Mouse (Mus musculus) lung, postnatal 4 days (tissue): ENCODE data around the gene A830005F24Rik.
"Not testable (repeated sequence)": the region's sequence is repeated elsewhere in the genome, so short reads cannot be mapped to it uniquely, and the experiment has no call there.

ENCODE experiments used
- DNase-seq, 2 experiments: peaks; one replicate each; pipeline ENCODE4 v3.0.0; 2021

A830005F24Rik gene

DNA sequence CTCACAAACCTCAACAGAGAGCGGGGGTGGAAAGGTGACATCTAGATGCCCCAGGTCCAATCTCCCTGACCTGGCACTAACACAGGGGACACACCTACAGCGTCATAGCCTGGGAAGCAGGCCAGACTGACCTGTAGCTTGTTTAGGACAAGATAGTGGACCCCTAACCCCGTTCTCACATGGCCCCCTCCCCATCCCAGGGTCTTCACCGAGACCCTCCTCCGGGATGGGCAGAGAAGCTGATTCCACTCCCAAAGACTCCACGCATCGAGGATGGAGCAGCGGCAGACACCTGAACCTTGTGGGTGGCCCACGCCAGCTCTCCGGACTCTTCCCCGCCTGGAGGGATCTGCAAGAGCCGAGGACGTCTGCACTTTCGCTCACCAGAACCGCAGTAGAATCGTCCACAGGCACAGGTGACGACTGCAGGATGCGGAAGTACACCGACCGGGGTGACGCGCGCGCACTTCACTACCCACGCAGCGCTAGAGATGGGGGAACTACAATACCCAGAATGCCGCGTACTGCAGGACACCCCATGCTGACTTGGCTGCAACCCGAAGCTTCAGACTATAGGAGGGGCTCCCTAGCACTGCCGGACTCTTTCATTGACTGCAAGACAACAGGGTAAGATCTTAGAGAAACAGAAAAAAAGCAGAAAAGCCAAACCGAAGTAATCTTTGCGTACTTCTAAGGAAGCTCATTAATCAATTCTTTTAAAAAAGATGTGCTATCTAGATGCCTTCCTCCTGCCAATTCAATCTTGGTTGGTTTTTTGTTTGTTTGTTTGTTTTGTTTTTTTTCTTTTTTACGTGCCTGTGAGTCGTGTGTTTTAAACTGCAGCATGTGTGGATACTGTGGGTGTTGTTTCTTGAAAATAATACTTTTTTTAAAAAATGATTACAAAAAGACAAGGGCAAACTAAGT is at the start of gene A830005F24Rik, which contains the start of gene Zfp169:
Gene A830005F24Rik (plus strand): TSS at position 568 of the 927 bp plus-strand sequence.
Gene Zfp169 (minus strand): TSS at position 449 of the 927 bp plus-strand sequence.
- DNase-seq: peak; percentile 85 to 88

DNA sequence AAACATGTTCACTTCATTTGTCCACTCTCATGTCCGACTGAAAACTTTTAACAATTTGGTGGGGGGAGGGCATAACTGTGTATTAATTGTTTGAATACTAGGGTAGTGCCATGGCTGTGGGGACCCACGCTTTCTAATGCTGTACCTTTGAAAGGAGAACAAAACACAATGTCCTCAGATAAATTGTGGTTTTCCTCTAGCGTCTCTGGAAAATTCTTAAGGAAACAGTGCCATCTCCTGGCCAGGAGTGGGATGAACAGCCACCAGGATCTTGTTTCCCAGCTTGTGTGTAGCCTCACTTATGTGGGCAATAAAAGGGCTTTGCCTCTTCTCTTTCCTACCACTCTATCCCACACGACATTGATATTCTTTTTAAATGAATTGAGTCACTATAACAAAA is 49.2 kb upstream of the A830005F24Rik start:
- DNase-seq: peak; percentile 28 to 75

DNA sequence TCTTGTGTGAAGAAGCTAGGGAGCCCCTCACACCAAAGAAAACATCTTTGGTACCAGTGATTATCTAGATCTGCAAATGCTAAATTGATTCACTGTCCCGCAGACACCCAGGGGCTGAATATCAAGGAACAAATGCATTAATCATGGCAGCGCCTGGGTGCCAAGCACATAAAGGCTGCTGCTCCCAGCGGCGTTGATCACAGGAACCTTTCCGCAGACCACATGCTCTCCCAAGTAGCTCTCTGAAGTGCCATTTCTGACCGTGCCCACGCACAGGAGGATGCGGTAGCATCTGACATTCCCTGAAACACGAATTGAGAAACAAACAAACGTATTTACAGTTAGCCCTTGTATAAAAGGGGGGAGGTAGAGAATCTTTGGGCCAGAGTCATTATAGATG is 47.2 kb upstream of the A830005F24Rik start:
- no peak for DNase-seq

DNA sequence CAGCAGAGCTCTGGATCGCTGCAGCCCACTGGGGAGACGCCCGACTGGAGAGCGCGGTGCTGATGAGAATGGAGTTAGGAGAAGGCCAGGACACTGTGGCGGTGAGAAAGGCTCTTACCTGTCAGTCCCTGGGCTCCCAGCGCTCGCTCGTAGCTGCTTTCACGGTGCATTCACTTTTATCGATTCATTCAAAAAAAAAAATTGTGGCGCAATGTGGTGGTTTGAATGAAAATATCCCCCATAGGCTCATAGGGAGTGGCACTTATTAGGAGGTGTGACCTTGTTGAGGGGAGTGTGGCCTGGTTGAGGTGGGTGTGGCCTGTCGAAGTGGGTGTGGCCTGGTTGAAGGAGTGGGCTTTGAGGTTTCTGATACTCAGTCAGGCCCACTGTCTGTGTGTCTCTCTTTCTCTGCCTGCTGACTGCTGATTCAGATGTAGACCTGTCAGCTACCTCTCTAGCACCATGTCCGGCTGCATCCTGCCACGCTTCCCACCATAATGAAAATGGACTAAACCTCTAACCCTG is 44.7 kb upstream of the A830005F24Rik start:
- DNase-seq: no peak

DNA sequence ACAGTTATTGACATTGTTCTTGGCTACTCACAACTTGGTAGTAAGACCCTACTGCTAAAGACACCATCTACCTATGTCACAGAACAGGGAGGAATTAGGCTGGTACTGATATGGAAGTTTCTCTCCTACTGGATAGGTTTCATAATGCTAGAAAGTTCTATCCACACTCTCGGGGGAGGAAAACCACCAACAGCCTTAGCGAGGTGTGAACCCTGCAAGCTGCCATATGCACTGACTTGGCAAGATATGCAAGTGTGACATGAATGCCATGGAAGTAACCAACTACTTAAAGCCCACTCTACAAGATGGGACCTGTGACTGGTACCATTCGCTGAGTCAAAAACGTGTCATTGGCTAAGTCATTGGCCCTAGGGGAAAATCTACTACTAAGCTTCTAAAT is 29.8 kb upstream of the A830005F24Rik start:
- no peak for DNase-seq

DNA sequence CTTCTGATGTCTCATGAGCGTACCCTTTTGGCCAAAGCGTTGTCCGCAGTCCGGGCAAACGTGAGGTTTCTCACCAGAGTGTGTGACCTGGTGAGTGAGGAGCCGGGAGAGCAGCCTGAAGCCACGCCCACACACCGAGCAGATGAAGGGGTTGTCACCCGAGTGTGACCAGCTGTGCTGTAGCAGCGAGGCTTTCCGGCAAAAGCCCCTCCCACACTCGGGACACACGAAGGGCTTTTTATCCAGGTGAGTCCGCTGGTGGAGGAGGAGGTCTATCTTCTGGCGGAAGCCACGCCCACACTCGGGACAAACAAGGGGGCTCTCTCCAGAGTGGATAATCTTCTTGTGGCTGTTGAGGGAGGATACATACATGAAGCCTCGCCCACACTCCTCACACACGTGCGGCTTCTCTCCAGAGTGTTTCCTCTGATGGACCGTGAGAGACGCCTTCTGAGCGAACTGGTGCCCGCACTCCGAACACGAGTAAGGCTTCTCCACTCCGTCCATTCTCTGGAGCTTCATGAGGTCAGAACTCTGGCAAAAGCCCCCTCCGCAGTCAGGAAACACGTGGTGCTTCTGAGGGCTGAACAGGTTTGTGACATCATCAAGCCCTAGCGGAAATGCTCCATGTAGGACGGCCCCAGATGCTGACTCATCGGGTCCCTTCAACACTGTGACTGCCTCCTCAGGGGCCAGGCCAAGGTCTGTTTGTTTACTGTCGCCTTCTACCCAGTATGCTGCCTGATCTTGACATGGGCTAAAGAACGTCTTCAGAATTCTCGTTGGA is 22.8 kb upstream of the A830005F24Rik start:
- no peak for DNase-seq

DNA sequence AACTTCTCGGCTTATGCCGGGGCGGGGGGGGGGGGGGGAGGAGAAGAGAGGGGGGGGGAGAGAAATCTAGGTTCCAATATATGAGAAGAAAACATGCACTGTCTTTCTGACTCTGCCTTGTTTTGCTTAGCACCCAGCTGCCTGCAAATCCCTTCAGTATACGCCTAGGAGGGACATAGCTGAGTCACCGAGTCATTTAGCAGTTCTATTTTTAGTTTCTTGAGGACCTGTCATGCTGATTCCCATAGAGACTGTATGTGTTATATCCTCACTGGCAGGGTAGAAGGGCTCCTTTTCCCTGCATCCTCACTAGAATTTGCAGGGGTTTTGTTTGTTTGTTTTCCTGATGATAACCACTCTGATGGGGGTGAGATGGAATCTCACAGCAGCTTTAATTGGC is 20.2 kb upstream of the A830005F24Rik start:
- no peak for DNase-seq

DNA sequence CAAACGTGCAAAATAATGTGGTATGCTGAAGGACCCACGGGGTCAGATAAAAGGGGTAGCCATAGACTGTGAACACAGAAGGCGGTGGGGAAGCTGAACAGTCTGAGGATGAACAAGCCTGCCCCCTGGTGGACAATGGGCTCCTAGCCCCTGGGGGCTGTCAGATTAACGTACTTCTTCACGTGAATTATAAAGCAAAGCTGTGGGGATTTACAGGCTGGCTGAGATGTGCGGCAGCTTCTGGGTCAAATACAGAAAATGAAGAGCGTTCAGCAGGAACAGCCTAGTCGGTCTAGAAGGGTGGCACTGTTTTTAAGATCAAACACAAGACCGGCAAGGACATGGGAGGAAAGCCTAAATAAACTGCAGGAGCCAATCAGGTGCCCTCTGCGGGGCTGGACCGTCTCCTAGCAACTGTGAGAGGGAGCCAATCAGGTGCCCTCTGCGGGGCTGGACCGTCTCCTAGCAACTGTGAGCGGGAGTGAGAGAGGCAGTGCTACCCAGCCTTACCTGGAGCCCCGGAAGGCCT is 15.6 kb upstream of the A830005F24Rik start:
- peak; percentile 44 to 64 for DNase-seq

DNA sequence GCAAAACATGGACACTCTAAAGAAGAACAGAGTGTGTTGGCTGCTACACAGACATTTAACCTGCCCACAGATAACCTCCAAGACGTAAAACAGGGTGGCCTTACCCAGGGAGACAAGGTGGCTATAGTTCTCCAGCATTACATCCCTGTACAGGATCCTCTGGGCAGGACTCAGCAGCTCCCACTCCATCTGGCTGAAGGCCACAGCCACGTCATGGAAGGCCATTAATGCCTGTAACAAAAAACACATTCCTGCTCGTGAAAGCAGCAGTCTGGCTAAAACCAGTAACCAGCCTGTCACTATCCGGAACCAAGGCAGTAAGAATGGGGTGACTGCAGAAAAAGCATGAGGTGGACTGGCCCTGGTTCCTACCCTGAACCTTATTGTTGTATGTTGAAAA is 14.7 kb upstream of the A830005F24Rik start:
- peak; percentile 62 to 80 for DNase-seq

DNA sequence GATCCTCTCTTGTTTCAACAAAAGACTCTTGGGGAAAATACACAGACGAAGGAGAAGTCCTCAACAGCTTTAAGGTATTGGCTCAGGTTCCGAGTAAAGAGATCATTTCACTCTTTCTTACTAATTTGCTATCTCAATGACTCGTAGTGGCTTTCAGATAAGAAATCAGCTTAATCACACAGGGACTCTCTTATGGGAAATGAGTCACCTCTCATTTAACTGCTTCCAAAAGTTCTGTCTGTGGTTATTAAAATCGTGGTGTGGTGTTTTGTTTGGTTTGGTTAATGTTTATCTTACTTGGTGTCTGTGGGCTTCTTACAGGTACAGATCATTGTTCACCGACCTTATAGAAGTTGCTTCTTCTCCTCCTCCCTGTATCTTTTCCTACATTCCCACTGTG is 10.9 kb upstream of the A830005F24Rik start:
- no peak for DNase-seq

DNA sequence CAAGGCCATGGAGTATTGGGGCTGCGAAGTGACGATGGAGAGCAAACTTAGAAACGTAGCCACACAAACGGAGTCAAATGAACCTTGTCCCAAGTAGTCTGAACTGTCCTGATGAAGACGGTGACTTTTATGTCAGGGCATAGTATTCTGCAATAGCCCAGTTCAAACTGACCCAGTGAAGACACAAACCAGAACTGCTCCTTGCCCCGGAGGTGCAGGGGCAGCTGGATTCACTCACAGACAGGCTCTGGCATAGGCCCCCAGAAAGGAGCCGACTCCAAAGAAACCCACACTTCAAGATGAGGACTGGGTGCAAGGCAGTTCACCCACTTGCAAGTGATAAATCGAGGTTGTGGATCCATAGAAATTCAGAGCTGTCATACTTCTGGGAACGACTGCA is 4.7 kb upstream of the A830005F24Rik start:
- peak in 1 of 2 experiments; percentile 58 for DNase-seq

DNA sequence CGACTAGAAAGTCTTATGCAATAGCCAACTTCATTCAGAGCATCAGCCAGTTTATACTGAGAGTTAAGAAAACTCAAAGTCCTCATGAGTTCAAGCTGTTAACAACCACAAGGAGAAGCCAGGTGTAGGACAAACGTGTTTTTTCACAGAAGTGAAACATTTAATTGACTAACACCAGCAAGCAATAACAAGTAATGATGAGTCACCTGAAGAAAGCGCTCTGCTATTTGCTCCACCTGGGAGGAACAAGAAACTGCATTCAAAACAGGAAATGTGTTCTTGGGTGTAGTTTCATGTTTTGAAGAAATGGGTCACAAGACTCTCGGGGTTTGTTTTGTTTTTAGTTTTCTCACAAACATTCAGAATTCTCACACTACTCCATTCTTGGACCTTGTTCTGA is 2.5 kb downstream of the A830005F24Rik start:
- DNase-seq: no peak

DNA sequence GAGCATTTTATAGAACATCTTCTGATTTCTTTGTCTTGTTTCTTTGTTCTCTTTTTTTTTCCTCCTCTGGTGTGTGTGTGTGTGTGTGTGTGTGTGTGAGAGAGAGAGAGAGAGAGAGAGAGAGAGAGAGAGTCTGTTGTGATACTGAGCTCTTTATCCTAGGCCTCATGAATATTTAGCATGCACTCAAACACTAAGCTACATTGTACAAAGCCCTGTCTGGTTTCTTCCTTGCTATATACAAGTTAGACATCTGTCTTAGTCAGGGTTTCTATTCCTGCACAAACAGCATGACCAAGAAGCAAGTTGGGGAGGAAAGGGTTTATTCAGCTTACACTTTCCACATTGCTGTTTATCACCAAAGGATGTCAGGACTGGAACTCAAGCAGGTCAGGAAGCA is 5.8 kb downstream of the A830005F24Rik start:
- not testable (repeated sequence) for DNase-seq

DNA sequence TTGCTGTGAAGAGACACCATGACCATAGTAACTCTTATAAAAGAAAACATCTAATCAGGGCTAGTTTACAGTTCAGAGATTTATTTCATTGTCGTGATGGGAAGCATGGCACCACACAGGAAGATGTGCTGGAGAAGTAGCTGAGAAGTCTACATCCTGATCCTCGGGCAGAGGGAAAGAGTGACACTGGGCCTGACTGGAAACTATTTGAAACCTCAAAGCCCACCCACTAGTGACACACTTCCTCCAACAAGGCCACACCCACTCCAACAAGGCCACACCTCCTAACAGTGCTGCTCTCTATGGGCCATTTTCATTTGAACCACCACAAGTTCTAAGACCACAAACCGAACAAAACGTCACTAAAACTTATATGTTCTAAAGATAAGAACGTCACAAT is 12.4 kb downstream of the A830005F24Rik start:
- DNase-seq: no peak

DNA sequence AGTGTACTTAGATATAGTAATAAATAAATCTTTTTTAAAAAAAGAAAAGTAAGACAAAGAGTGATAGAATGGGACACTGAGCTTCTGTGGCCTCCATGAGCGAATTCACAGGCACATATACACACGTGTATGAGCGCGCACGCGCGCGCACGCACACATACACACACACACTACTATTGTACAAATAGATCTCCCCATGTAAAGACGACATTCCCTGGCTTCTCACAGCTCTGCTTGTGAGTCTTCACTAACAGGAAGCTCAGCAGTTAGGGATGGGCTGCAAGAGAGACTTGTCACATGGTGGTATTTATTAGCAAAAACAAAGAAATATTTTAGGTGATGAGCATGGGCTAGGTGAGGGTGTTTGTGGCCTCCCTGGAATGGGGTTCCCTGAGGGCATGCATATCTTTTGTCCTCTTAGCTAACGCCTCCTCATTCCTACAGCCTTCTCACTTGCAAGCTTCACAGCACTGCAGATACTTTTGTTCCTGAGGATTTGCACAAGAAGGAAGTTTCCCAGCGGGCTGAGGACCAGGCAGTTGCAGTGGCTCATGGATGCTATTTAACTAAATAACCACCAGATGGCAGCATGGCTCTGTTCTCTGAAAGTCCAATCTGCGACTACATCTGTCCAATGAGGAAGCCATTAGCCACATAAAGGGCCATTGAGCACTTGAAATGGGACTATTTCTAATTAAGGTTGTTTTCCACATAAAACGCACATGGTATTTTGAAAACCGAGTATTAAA is 14.9 kb downstream of the A830005F24Rik start:
- peak; percentile 46 to 76 for DNase-seq

DNA sequence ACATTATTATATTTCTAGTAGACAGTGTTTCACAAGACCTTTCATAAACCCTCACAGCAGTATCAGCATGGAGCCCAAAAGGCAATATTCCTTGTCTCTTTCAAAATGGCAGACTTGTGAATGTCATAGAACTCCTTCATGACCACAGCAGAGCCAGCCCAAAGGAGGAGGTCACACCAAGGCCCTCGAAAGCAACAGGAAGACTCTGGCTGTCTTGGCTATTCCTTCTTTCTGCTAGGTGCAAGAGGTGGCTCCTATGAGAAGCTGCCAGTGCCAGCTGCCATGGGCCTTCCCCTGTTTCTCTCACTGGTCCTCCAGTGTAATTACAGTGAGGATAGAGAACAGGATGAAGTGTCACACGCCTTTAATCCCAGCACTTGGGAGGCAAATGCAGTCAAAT is 15.7 kb downstream of the A830005F24Rik start:
- no peak for DNase-seq

DNA sequence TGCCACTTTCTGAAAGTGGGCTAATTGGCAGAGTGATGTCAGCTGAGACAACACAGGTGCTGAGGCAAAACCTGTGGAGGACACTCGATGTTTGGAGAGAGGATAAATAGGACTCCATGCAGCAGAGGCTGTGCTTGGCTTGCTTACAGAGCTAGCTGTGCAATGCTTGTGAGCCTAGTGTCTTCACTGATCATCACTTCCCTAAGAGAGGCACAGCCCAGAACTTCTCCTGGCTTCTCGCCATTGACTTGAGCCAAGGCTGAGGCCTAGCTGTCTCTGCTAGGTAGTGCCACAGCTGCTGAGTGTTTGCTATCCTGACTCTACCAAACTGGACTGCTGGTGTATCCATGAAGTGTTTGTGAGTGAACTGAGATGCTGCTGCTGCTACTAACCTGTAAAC is 17.3 kb downstream of the A830005F24Rik start:
- DNase-seq: peak; percentile 52 to 64

DNA sequence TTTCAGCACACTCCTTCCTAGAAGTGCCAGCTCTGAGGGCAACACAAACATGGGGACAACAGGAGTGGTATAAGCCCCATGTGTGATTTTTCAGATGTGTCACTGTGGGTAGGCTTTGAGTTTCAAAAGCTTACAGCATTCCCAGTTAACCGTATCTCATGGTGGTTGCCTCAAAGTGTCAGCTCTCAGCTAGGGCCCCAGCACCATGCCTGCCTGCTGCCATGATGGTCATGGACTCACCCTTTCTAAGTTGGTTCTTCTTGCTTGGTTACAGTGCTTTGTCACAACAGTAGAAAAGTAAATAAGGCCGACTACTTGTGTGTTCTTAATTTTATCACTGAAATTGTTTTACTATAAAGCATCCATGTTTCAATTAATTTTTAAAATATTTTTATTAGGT is 18.1 kb downstream of the A830005F24Rik start:
- DNase-seq: no peak

DNA sequence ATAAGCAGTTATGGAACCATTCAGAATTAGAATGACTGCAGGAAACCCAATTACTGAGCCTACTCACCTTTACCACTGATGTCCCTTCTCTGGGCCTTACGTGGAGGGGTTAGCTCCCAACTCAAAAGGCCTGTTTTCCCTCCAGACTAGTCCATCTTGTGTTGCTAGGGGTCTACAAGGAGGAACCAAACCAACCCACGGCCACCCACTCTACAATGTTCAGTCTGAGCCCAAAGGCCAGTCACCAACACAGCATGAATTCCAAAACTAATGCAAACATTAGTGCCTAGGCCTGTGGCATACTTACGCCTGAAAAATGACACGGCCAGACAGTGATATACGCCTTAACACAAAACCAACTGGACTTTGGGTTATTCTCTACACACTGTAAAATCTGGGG is 20.1 kb downstream of the A830005F24Rik start:
- no peak for DNase-seq

DNA sequence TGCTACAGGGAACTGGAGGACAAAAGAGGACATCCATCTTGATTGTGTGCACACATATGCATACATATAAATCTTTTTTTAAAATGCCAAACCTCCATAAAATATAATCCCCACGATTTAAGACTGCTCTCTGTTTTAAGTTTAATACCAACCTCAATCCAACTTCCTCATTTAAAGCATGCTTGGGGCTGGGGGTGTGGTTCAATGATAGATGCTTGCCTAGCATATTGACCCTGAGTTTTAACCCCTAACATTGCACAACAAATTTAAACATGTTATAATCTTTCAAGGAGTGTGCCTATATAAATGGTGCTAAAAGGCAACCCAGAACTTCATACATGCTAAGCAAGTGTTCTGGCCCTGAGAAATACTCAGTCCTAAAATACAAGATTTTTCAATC is 27.1 kb downstream of the A830005F24Rik start:
- DNase-seq: no peak

DNA sequence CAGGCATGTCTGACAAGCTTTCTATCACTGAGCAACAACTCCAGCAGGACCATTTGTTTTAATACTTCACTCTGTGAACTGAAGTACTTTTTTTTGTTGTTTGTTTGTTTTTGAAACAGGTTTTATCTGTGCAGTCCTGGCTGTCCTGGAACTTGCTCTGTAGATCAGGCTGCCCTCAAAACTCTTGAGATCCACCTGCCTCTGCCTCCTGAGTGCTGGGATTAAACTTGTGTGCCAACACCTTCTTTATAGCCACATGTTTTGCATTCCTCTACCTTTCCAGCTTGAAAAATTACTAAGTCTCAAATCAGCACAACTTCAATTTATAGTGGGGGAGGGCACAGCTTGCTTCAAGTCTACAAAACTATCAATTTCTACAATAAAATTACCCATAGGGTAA is 31.0 kb downstream of the A830005F24Rik start:
- no peak for DNase-seq

DNA sequence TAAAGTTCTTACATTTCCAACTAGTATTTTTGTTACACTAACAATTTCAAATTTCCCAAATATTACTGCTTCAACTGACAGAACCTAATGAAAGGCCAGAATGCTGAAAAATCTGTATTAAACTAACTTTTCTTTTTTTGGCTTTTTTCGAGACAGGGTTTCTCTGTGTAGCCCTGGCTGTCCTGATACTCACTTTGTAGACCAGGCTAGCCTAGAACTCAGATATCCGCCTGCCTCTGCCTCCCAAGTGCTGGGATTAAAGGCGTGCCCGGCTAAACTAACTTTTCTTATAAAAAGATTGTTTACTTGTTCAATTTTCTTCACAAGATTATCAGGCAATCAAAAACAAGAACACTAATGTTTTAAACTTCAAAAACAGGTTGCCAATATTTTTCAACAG is 31.5 kb downstream of the A830005F24Rik start:
- DNase-seq: no peak
